Mouse (Mus musculus): ENCODE measurements at regions not wholly inside any gene's neighbourhood (a gene's known extent, or its start where the extent isn't known, plus 50 kb on each side); places are given as distances from the start of the nearest gene placed in this dataset.

- no peak for DNase-seq (ENCODE audit: low spot score)
Measured at GRCm38 (mm10) chr14:64594811-64595522, 490.9 kb downstream of the Prss52 start.

GRCm38 (mm10) chr14:64595523-64595889 lies 491.4 kb downstream of the Prss52 start:
- no peak for DNase-seq (ENCODE audit: low spot score)

- no peak for DNase-seq (ENCODE audit: low spot score)
Measured at GRCm38 (mm10) chr14:64595891-64596290, 491.8 kb downstream of the Prss52 start.

- no peak for DNase-seq (ENCODE audit: low spot score)
Measured at GRCm38 (mm10) chr14:64597218-64597617, 493.1 kb downstream of the Prss52 start.

All from MN1 (cell line).